Mouse (Mus musculus) heart, adult 9 months (tissue): ENCODE data around the gene Mlph.

Experiments used
- DNase-seq, 2 experiments: peaks; one replicate each; pipeline ENCODE4 v3.0.0; 2022; ENCODE audit warnings: low spot score in 2 of 2

Gene Mlph

GRCm38 (mm10) chr1:90969347-90969784 is 54.5 kb downstream of the Mlph start, which contains the start of gene Rab17:
Gene Rab17 (minus strand): TSS chr1:90969661.
- DNase-seq, result no peak

GRCm38 (mm10) chr1:90969881-90970390 is 55.1 kb downstream of the Mlph start:
- DNase-seq, result no peak

- peak; percentile 81 to 91 for DNase-seq
These were observed 58.2 kb downstream of the Mlph start for GRCm38 (mm10) chr1:90972911-90973573.

GRCm38 (mm10) chr1:90973574-90973911 is 58.7 kb downstream of the Mlph start:
- DNase-seq, result no peak

- peak; percentile 57 to 71 for DNase-seq
These were observed 60.2 kb downstream of the Mlph start for GRCm38 (mm10) chr1:90974906-90975649.

GRCm38 (mm10) chr1:90975960-90976359 is 61.1 kb downstream of the Mlph start:
- no peak for DNase-seq

GRCm38 (mm10) chr1:90980638-90981330 is 65.9 kb downstream of the Mlph start:
- peak; percentile 57 to 70 for DNase-seq

GRCm38 (mm10) chr1:90981346-90981745 is 66.5 kb downstream of the Mlph start:
- DNase-seq, result no peak

- no peak for DNase-seq
These were observed 81.0 kb downstream of the Mlph start for GRCm38 (mm10) chr1:90995916-90996315.

- DNase-seq, result no peak
These were observed 82.3 kb downstream of the Mlph start for GRCm38 (mm10) chr1:90997136-90997535.

- no peak for DNase-seq
These were observed 82.8 kb downstream of the Mlph start for GRCm38 (mm10) chr1:90997641-90998040.

GRCm38 (mm10) chr1:90998268-90998890 is 83.5 kb downstream of the Mlph start, which contains the start of gene Lrrfip1:
Gene Lrrfip1 (plus strand): TSS chr1:90998737.
- DNase-seq, result peak; percentile 68

- DNase-seq, result no peak
These were observed 84.2 kb downstream of the Mlph start for GRCm38 (mm10) chr1:90998891-90999611.

- peak in 1 of 2 experiments; percentile 62 for DNase-seq
These were observed 85.2 kb downstream of the Mlph start for GRCm38 (mm10) chr1:90999911-91000601.
